Mouse (Mus musculus) forebrain, embryonic 11.5 days (tissue): ENCODE data around the gene Grasp. TPM values are rescaled to one million over a fixed set of nuclear protein-coding genes. Genes with fewer than 3 reads are reported as not detected.
A peak's percentile ranks its signal among the peaks of the same experiment; 100 is the strongest.

ENCODE experiments used
- ATAC-seq: fragments of 200-750 bp; cut with Nextera tagmentation; replicated peaks from 2 replicates; pipeline ENCODE4 v1.8.0; 2017; ENCODE audit warnings: moderate TSS enrichment; ENCODE audit not compliant: low FRiP score
- DNase-seq: peaks from one replicate; pipeline ENCODE4 v3.0.0-alpha.2; 2017; ENCODE audit warnings: low spot score
- H3K27ac ChIP-seq: fragments of 300-500 bp; sonication (generic); 2 replicates; pipeline ENCODE4 v1.5.1; 2014; ENCODE audit warnings: low read depth, low read length
- H3K27me3 ChIP-seq: fragments of 300-500 bp; sonication (generic); 2 replicates; pipeline ENCODE4 v1.6.1; 2014; ENCODE audit warnings: mild to moderate bottlenecking, low read length, mixed read lengths; ENCODE audit not compliant: control insufficient read depth, insufficient read depth
- H3K36me3 ChIP-seq: fragments of 300-500 bp; sonication (generic); 2 replicates; pipeline ENCODE4 v1.6.1; 2014; ENCODE audit warnings: mild to moderate bottlenecking, low read length, moderate library complexity, mixed read lengths; ENCODE audit not compliant: control insufficient read depth, insufficient read depth
- H3K4me1 ChIP-seq: fragments of 300-500 bp; sonication (generic); replicated peaks from 2 replicates; pipeline ENCODE4 v1.6.1; 2014; ENCODE audit warnings: low read length, mixed read lengths; ENCODE audit not compliant: control insufficient read depth, insufficient read depth
- H3K4me2 ChIP-seq: fragments of 300-500 bp; sonication (generic); 2 replicates; pipeline ENCODE4 v1.6.1; 2014; ENCODE audit warnings: low read depth, mild to moderate bottlenecking, low read length, moderate library complexity, mixed read lengths; ENCODE audit not compliant: severe bottlenecking
- H3K4me3 ChIP-seq: fragments of 300-500 bp; sonication (generic); 2 replicates; pipeline ENCODE4 v1.5.1; 2014; ENCODE audit warnings: low read depth, low read length
- H3K9ac ChIP-seq: fragments of 300-500 bp; sonication (generic); 2 replicates; pipeline ENCODE4 v1.6.1; 2014; ENCODE audit warnings: low read length
- H3K9me3 ChIP-seq: fragments of 300-500 bp; sonication (generic); 2 replicates; pipeline ENCODE4 v1.6.1; 2016; ENCODE audit warnings: low read length, mixed read lengths; ENCODE audit not compliant: control insufficient read depth
- WGBS: fragments of 180-500 bp; shearing (Covaris S2); extraction: QIAGEN DNeasy Blood & Tissue Kit; methylation state at CpG from one replicate; pipeline ENCODE4 v1.1.7; 2014; 5-methylcytosine and 5-hydroxymethylcytosine counted together
- microRNA-seq: library from miRNA; unstranded; fragments of <30 nt; microRNA quantifications from one replicate; pipeline ENCODE4, GENCODE M21; 2016; ENCODE audit not compliant: insufficient number of aligned reads
- polyA plus RNA-seq: library from polyadenylated mRNA; unstranded; fragments of >200 nt; fragmentation: Nextera tagmentation; extraction: Ambion mirVana; gene quantifications from 2 replicates; pipeline ENCODE4 v1.2.1, GENCODE M21; 2014

The Grasp gene
- polyA plus RNA-seq, 1 experiment from 2014 or later, result 4.6 TPM

- no peak overlapping the region for H3K4me2 ChIP-seq
- peaks cover 19% of the 10 kb centered on the region for H3K27me3 ChIP-seq
- no peaks in the 10 kb centered on the region; the same call in 1 of the 2 replicates for H3K9me3 ChIP-seq
- no peak overlapping the region for H3K4me3 ChIP-seq
- H3K9ac ChIP-seq, result no peak overlapping the region
- no peak overlapping the region for H3K27ac ChIP-seq
- no peaks in the 10 kb centered on the region; the same call in 1 of the 2 replicates for H3K36me3 ChIP-seq
- H3K4me1 ChIP-seq, result peaks cover 2% of the 10 kb centered on the region; the same call in 1 of the 2 replicates
- WGBS, result 87% methylated on average over 15 of the region's 15 CpGs
- DNase-seq, result no peak
- ATAC-seq, result no peak
These were observed 47.5 kb downstream of the Grasp start for GRCm38 (mm10) chr15:101271513-101271912.

GRCm38 (mm10) chr15:101274380-101274779 is 50.4 kb downstream of the Grasp start:
- no peak overlapping the region for H3K27ac ChIP-seq
- H3K4me3 ChIP-seq, result no peak overlapping the region
- no peaks in the 10 kb centered on the region for H3K27me3 ChIP-seq
- no peak for DNase-seq
- ATAC-seq, result no peak
- H3K4me1 ChIP-seq, result peaks cover 7% of the 10 kb centered on the region; the same call in 1 of the 2 replicates
- WGBS, result 93% methylated on average over 6 of the region's 6 CpGs
- no peaks in the 10 kb centered on the region; the same call in 1 of the 2 replicates for H3K36me3 ChIP-seq
- no peak overlapping the region for H3K9ac ChIP-seq
- H3K4me2 ChIP-seq, result no peak overlapping the region
- no peaks in the 10 kb centered on the region for H3K9me3 ChIP-seq

GRCm38 (mm10) chr15:101277351-101277899 is 53.4 kb downstream of the Grasp start:
- Histone ChIP-seq H3K36me3 (no peaks in the 10 kb centered on the region), H3K9ac (peak overlapping the region; percentile 32; the same call in 1 of the 2 replicates), H3K9me3 (no peaks in the 10 kb centered on the region), H3K4me1 (peaks cover 7% of the 10 kb centered on the region; the same call in 1 of the 2 replicates), H3K4me2 (0 out of 2 replicates have a peak overlapping the region, but pooled peaks have one; percentile 11), H3K27ac (peak overlapping the region; percentile 37), H3K27me3 (no peaks in the 10 kb centered on the region), H3K4me3 (no peak overlapping the region)
- peak; percentile 73 for DNase-seq
- 12% methylated on average over 11 of the region's 11 CpGs for WGBS
- peak; percentile 55 for ATAC-seq

GRCm38 (mm10) chr15:101278589-101278988 is 54.6 kb downstream of the Grasp start:
- ATAC-seq (no peak), DNase-seq (no peak)
- 63% methylated on average over 5 of the region's 5 CpGs for WGBS
- H3K4me3 ChIP-seq, result no peak overlapping the region
- peaks cover 7% of the 10 kb centered on the region; the same call in 1 of the 2 replicates for H3K4me1 ChIP-seq
- no peaks in the 10 kb centered on the region for H3K9me3 ChIP-seq
- no peak overlapping the region for H3K27ac ChIP-seq
- H3K9ac ChIP-seq, result no peak overlapping the region
- no peaks in the 10 kb centered on the region for H3K27me3 ChIP-seq
- H3K4me2 ChIP-seq, result no peak overlapping the region
- H3K36me3 ChIP-seq, result no peaks in the 10 kb centered on the region

GRCm38 (mm10) chr15:101279430-101279999 is 55.5 kb downstream of the Grasp start:
- H3K4me3 ChIP-seq, result no peak overlapping the region
- no peak overlapping the region for H3K4me2 ChIP-seq
- no peak overlapping the region for H3K27ac ChIP-seq
- no peaks in the 10 kb centered on the region for H3K27me3 ChIP-seq
- DNase-seq (no peak), ATAC-seq (no peak)
- 78% methylated on average over 12 of the region's 12 CpGs for WGBS
- H3K9ac ChIP-seq, result no peak overlapping the region
- H3K36me3 ChIP-seq, result no peaks in the 10 kb centered on the region
- H3K4me1 ChIP-seq, result peaks cover 7% of the 10 kb centered on the region; the same call in 1 of the 2 replicates
- no peaks in the 10 kb centered on the region for H3K9me3 ChIP-seq

Small RNAs within 50 kb of the gene (microRNA-seq; reads per million reads assigned to microRNA genes)
- not detected for gene Mir6962

Other genes with a start within 250 kb of the Grasp start
- not detected in 2 replicates for gene Gm47841, start 176.8 kb upstream of the Grasp start, polyA plus RNA-seq
- 0.52 and 0.76 TPM in 2 replicates for gene Fignl2, start 145.6 kb upstream of the Grasp start, polyA plus RNA-seq
- not detected in 2 replicates for gene Ankrd33, start 108.4 kb upstream of the Grasp start, polyA plus RNA-seq
- gene Acvrl1, start 95.7 kb upstream of the Grasp start, polyA plus RNA-seq, result 7.2 and 7.7 TPM in 2 replicates
- 15.0 and 16.0 TPM in 2 replicates for gene Acvr1b, start 50.1 kb upstream of the Grasp start, polyA plus RNA-seq
- 2.6 and 2.7 TPM in 2 replicates for gene Nr4a1, start 30.1 kb downstream of the Grasp start, polyA plus RNA-seq
- gene Atg101, start 60.1 kb downstream of the Grasp start, polyA plus RNA-seq, result 62.1 and 65.7 TPM in 2 replicates
- 0.21 and 0.71 TPM in 2 replicates for gene 6030408B16Rik, start 69.0 kb downstream of the Grasp start, polyA plus RNA-seq
- not detected in 2 replicates for gene Krt80, start 146.0 kb downstream of the Grasp start, polyA plus RNA-seq
- 6.8 and 9.3 TPM in 2 replicates for gene Krt7, start 186.9 kb downstream of the Grasp start, polyA plus RNA-seq
- 0.12 TPM in 1 of 2 replicates, not detected in the other for gene Krt87, start 214.6 kb downstream of the Grasp start, polyA plus RNA-seq
- gene Krt88, start 223.6 kb downstream of the Grasp start, polyA plus RNA-seq, result not detected in 2 replicates
- not detected in 2 replicates for gene Krt81, start 239.6 kb downstream of the Grasp start, polyA plus RNA-seq
- gene Krt86, start 249.3 kb downstream of the Grasp start, polyA plus RNA-seq, result not detected in 2 replicates